Mouse (Mus musculus): ENCODE measurements around the gene Foxc1.
A peak's percentile ranks its signal among the peaks of the same experiment; 100 is the strongest.

Gene Foxc1

GRCm38 (mm10) chr13:31806890-31807735, 680 bp downstream of the Foxc1 start:
- DNase-seq = no peak

GRCm38 (mm10) chr13:31807736-31808115, 1.3 kb downstream of the Foxc1 start:
- no peak for DNase-seq

- DNase-seq = peak; percentile 44
Observed at GRCm38 (mm10) chr13:31808116-31808803, 1.8 kb downstream of the Foxc1 start.

GRCm38 (mm10) chr13:31808804-31809420, 2.5 kb downstream of the Foxc1 start:
- no peak for DNase-seq

GRCm38 (mm10) chr13:31809701-31810100, 3.3 kb downstream of the Foxc1 start:
- DNase-seq = no peak

- no peak for DNase-seq
Observed at GRCm38 (mm10) chr13:31810375-31810692, 3.9 kb downstream of the Foxc1 start.

- no peak for DNase-seq
Observed at GRCm38 (mm10) chr13:31810693-31811541, 4.5 kb downstream of the Foxc1 start.

GRCm38 (mm10) chr13:31811542-31812021, 5.1 kb downstream of the Foxc1 start:
- DNase-seq = no peak

GRCm38 (mm10) chr13:31812701-31813100, 6.3 kb downstream of the Foxc1 start:
- DNase-seq = no peak

- DNase-seq = no peak
Observed at GRCm38 (mm10) chr13:31815383-31816003, 9.1 kb downstream of the Foxc1 start.

- no peak for DNase-seq
Observed at GRCm38 (mm10) chr13:31818337-31818736, 11.9 kb downstream of the Foxc1 start.

GRCm38 (mm10) chr13:31819664-31820405, 13.4 kb downstream of the Foxc1 start:
- no peak for DNase-seq

GRCm38 (mm10) chr13:31820587-31821017, 14.2 kb downstream of the Foxc1 start:
- DNase-seq = peak; percentile 28

GRCm38 (mm10) chr13:31821050-31821449, 14.6 kb downstream of the Foxc1 start:
- no peak for DNase-seq

GRCm38 (mm10) chr13:31823316-31823715, 16.9 kb downstream of the Foxc1 start:
- DNase-seq = no peak

- DNase-seq = no peak
Observed at GRCm38 (mm10) chr13:31825180-31825579, 18.7 kb downstream of the Foxc1 start.

GRCm38 (mm10) chr13:31827160-31827559, 20.7 kb downstream of the Foxc1 start:
- no peak for DNase-seq

GRCm38 (mm10) chr13:31827820-31828332, 21.4 kb downstream of the Foxc1 start:
- no peak for DNase-seq

- no peak for DNase-seq
Observed at GRCm38 (mm10) chr13:31828446-31828845, 22.0 kb downstream of the Foxc1 start.

- peak; percentile 59 for DNase-seq
Observed at GRCm38 (mm10) chr13:31830332-31830731, 23.9 kb downstream of the Foxc1 start.

GRCm38 (mm10) chr13:31835802-31836201, 29.4 kb downstream of the Foxc1 start:
- DNase-seq = no peak
